Mouse (Mus musculus) forebrain, embryonic 16.5 days (tissue): ENCODE results near the gene Sirt4. TPM values are rescaled to one million over a fixed set of nuclear protein-coding genes. Genes with fewer than 3 reads are reported as not detected.
A peak's percentile ranks its signal among the peaks of the same experiment; 100 is the strongest.

Source experiments
- ATAC-seq: fragments of 200-750 bp; cut with Nextera tagmentation; 2 replicates; pipeline ENCODE4 v1.8.0; 2017; ENCODE audit warnings: mild to moderate bottlenecking, moderate library complexity
- H3K27ac ChIP-seq: fragments of 300-500 bp; sonication (generic); 2 replicates; pipeline ENCODE4 v1.5.1; 2014; ENCODE audit warnings: low read length, control low read depth
- H3K27me3 ChIP-seq: fragments of 300-500 bp; sonication (generic); replicated peaks from 2 replicates; pipeline ENCODE4 v1.6.1; 2014; ENCODE audit warnings: low read length; ENCODE audit not compliant: control insufficient read depth, insufficient read depth
- H3K36me3 ChIP-seq: fragments of 300-500 bp; sonication (generic); 2 replicates; pipeline ENCODE4 v1.6.1; 2014; ENCODE audit not compliant: control insufficient read depth, insufficient read depth
- H3K4me1 ChIP-seq: fragments of 300-500 bp; sonication (generic); replicated peaks from 2 replicates; pipeline ENCODE4 v1.6.1; 2014; ENCODE audit warnings: low read length; ENCODE audit not compliant: control insufficient read depth, insufficient read depth
- H3K4me2 ChIP-seq: fragments of 300-500 bp; sonication (generic); 2 replicates; pipeline ENCODE4 v1.6.1; 2014; ENCODE audit warnings: mild to moderate bottlenecking, low read length, control low read depth
- H3K4me3 ChIP-seq: fragments of 300-500 bp; sonication (generic); replicated peaks from 2 replicates; pipeline ENCODE4 v1.5.1; 2014; ENCODE audit warnings: mild to moderate bottlenecking, low read length, control low read depth
- H3K9ac ChIP-seq: fragments of 300-500 bp; sonication (generic); replicated peaks from 2 replicates; pipeline ENCODE4 v1.6.1; 2014; ENCODE audit warnings: low read depth, low read length, control low read depth
- H3K9me3 ChIP-seq: fragments of 300-500 bp; sonication (generic); 2 replicates; pipeline ENCODE4 v1.6.1; 2016; ENCODE audit warnings: low read length; ENCODE audit not compliant: control insufficient read depth
- WGBS: fragments of 180-500 bp; shearing (Covaris S2); extraction: QIAGEN DNeasy Blood & Tissue Kit; methylation state at CpG from one replicate; pipeline ENCODE4 v1.1.7; 2014; 5-methylcytosine and 5-hydroxymethylcytosine counted together
- polyA plus RNA-seq: library from polyadenylated mRNA; unstranded; fragments of >200 nt; fragmentation: Nextera tagmentation; extraction: Ambion mirVana; gene quantifications from 2 replicates; pipeline ENCODE4 v1.2.1, GENCODE M21; 2015

Gene Sirt4
- polyA plus RNA-seq, 1 experiment from 2014 or later, result 37.6 TPM

DNA sequence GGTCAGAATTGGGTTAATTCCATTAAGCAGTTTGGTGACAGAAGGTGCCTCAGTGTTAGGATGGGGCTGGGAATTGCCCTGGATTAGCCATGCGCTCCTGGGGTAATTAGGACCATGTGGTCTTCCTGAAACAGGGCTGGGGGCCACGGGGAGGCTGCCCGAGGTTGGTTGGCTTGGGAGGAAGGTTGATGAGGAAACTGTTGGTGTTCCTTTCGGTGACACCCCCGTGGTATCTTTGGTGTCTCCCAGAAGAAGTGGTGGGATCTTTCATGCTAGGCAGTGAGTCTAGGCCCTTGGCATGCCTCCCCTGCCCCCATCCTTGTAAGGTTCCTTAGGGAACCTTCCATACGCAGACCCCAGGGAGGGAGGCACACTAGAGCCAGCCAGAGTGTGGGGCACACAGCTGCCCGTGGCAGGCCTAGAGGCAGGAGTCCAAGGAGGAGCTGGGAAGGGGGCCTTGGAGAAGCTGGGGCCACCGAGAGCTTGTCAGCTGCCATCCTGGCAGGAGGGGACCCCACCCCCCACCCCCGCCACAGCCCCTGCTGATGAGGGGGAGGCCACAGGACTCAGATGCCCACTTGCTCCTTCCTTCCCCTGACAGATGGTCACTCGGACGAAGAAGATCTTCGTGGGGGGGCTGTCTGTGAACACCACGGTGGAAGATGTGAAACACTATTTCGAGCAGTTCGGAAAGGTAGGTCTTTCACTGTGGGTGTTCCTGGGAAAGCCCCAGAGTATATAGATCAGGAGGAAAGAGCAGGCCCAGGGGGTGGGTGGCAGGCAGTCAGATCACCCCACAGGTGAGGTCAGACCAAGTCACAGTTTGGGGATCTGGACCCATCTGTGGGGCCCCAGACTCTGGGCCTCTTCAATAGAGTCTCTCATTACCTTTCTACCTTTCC lies 49.4 kb downstream of the Sirt4 start:
- Histone ChIP-seq H3K36me3 (peaks cover 2% of the 10 kb centered on the region; the same call in 1 of the 2 replicates), H3K27me3 (no peaks in the 10 kb centered on the region), H3K27ac (peak overlapping the region; percentile 100), H3K4me2 (peak overlapping the region; percentile 68), H3K9me3 (no peaks in the 10 kb centered on the region), H3K4me3 (peak overlapping the region; percentile 37), H3K9ac (peak overlapping the region; percentile 80), H3K4me1 (peaks cover 83% of the 10 kb centered on the region)
- WGBS, result 3% methylated on average over 13 of the region's 15 CpGs
- no peak for ATAC-seq

DNA sequence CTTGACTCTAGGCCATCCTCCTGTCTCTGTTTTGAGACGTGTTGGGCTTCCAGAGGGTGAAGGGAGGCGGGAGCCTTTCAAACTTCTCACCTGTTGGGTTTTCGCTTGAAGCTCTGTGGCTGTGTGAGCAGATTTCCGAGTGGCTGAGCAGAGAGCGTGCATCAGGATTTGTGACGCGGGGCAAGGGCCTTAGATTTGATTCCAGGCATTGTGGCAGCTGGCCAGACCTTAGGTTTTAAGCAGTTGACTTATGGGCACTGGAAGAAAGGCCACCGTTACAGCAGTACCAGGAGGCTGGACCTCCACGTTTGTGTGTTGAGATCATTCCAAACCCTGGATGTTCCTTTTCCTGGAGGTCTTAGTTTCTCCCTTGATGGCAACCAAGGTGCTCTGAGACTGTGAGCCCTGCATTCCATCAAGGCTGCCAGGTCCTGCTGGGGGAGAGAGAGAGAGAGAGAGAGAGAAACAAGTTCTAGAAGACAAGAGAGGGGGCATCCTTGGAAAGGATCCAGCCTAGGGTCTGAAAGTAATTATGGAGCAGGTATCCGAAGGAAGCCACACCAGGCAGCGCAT lies 50.2 kb downstream of the Sirt4 start:
- Histone ChIP-seq H3K9ac (peak overlapping the region; percentile 80), H3K9me3 (no peaks in the 10 kb centered on the region), H3K27ac (peak overlapping the region; percentile 100), H3K4me1 (peaks cover 83% of the 10 kb centered on the region), H3K4me3 (peak overlapping the region; percentile 18), H3K36me3 (peaks cover 2% of the 10 kb centered on the region; the same call in 1 of the 2 replicates), H3K27me3 (no peaks in the 10 kb centered on the region), H3K4me2 (peak overlapping the region; percentile 68)
- ATAC-seq, result no peak
- 10% methylated on average over 11 of the region's 11 CpGs for WGBS

DNA sequence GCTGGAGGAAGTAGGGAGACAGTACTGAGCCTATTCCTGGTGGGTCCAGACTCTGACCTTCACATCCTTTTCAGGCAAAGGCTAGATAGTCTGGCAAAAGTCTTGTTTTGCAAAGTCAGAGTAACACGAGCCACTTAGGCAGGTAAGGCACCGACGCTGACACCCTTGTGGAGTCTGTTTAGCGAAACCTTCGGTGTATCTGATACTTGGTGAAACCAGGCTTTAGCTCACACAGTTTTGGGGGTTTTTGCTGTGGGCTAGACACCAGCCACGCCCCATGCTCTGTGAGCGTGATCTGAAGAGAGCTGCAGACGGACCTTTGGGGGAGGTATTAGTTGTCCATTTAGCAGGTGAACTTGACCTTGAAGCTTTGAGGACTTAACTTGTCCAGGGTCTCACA lies 51.3 kb downstream of the Sirt4 start:
- Histone ChIP-seq H3K9ac (peak overlapping the region; percentile 100), H3K27me3 (no peaks in the 10 kb centered on the region), H3K27ac (peak overlapping the region; percentile 93), H3K36me3 (peaks cover 2% of the 10 kb centered on the region; the same call in 1 of the 2 replicates), H3K4me2 (peak overlapping the region; percentile 92), H3K4me3 (no peak overlapping the region; the same call in 1 of the 2 replicates), H3K4me1 (peaks cover 80% of the 10 kb centered on the region), H3K9me3 (no peaks in the 10 kb centered on the region)
- no peak for ATAC-seq
- WGBS, result 47% methylated on average over 8 of the region's 8 CpGs

DNA sequence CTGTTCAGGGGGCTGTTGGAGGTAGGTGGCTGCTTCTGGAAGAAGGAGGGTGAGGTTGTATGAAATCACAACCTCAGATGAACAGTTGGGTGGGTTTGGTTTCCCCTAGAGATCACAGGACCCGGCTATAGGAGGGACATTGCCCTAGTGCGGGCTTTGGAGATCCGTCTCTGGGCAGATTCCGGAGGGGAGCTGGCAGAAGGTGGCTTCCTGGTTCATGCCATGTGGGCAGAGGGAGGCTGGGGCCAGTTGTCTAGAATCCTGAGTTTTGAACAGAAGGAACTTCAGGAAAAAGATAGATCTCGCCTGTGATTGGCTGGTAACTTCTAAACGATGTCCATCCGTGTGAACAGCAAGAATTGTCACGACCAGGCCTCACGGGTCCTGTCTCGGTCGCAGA lies 52.1 kb downstream of the Sirt4 start:
- Histone ChIP-seq H3K27ac (peak overlapping the region; percentile 93), H3K4me1 (peaks cover 79% of the 10 kb centered on the region), H3K9ac (peak overlapping the region; percentile 100), H3K27me3 (no peaks in the 10 kb centered on the region), H3K4me3 (peak overlapping the region; percentile 97), H3K36me3 (peaks cover 2% of the 10 kb centered on the region; the same call in 1 of the 2 replicates), H3K9me3 (no peaks in the 10 kb centered on the region), H3K4me2 (peak overlapping the region; percentile 92)
- ATAC-seq, result no peak
- WGBS, result 18% methylated on average over 11 of the region's 11 CpGs

DNA sequence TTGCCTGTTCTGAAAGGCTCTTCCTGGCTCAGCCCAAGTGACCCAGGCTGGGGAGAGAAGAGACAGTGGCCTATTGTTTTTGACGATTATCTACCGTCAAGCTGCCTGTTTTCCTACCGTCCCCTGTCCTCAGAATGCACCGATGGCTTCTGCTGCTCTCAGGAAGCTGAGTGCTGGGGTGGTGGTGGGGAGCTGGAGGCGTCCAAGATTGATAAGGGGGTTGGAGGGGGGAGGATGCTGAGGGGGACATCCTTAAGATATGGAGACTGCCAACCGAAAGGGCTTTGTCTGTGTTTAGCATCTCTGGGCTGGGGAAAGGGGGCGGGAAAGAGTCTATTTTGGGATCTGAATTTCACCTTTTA lies 52.6 kb downstream of the Sirt4 start:
- WGBS, result 5% methylated on average over 7 of the region's 7 CpGs
- Histone ChIP-seq H3K27me3 (no peaks in the 10 kb centered on the region), H3K9me3 (no peaks in the 10 kb centered on the region), H3K27ac (peak overlapping the region; percentile 93), H3K9ac (peak overlapping the region; percentile 100), H3K36me3 (peaks cover 2% of the 10 kb centered on the region; the same call in 1 of the 2 replicates), H3K4me3 (peak overlapping the region; percentile 97), H3K4me1 (peaks cover 77% of the 10 kb centered on the region), H3K4me2 (peak overlapping the region; percentile 92)
- ATAC-seq, result no peak

DNA sequence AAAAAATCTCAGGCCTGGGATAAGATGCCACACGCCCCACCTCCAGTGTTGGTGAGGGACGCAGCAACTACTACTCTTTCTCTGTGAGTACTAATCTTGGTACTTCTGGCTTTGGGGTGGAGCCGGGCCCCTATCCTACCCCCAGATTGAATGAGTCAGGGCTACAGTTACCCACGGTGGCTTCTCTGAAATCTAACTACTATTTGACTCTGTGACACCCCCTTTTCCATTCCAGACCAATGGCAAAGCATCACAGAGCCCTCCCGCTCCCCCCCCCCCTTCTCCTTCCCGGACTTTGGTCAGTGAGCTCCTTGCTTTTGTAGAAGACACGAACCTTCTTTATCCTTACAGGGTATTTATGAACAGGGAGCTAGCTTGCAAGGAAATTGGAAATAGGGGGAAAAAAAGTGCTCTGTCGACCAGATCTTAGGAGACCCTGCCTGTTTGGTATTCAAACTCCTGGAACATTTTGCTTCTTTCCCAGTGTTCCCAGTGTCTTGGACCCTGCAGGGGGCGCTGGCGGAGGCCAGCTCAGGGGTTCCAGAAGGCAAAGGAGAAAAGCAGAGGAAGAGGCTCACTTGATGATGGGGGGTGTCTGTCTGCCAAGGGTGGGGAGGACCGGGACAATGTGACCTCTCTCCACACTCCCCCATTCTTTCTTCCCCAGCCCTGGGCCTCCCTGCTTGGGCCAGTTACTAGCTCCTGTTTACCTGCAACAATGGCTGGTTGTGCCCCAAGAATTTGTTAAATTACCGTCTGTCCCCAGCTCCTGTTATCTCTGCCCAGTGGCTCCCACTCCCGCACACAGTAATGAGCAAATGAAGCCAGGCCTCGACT lies 53.2 kb downstream of the Sirt4 start:
- WGBS, result under 1% methylated on average over 14 of the region's 14 CpGs
- Histone ChIP-seq H3K36me3 (peaks cover 2% of the 10 kb centered on the region; the same call in 1 of the 2 replicates), H3K4me3 (peak overlapping the region; percentile 97), H3K27me3 (no peaks in the 10 kb centered on the region), H3K9ac (peak overlapping the region; percentile 100), H3K9me3 (no peaks in the 10 kb centered on the region), H3K4me1 (peaks cover 72% of the 10 kb centered on the region), H3K4me2 (peak overlapping the region; percentile 92), H3K27ac (peak overlapping the region; percentile 93)
- no peak for ATAC-seq

DNA sequence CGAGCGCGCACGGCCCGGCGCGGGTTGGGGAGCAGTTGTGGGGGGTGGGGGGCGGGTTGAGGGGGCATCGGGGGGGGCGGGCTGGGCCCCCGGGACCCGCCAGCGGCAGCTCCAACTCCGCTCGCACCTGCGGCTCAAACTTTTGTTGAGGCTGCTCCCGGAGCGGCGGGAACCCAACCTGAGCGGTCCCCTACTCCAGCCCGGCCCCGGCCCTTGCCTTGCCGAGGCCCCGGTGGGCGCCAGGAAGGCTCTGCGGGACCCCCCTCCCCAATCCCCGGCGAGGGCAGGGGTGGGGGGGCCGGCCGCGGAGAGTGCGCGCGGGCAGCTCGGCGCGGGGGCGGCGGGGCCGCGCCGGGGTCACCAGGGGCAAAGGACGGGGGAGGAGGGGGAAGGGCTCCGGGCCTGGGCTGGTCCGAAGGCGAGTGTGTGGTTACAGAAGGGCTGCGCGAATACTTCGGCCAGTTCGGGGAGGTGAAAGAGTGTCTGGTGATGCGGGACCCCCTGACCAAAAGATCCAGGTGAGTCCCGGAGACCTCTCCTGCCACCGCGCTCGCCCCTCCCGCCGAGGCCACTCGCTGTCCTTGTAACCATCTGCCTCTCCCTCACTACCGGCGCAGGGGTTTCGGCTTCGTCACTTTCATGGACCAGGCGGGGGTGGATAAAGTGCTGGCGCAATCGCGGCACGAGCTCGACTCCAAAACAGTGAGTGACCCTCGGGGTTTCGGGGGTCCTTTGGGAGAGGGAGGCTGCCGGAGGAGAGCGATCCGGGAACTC lies 54.2 kb downstream of the Sirt4 start:
- H3K4me3 ChIP-seq, result peak overlapping the region; percentile 97
- no peaks in the 10 kb centered on the region for H3K27me3 ChIP-seq
- peaks cover 2% of the 10 kb centered on the region; the same call in 1 of the 2 replicates for H3K36me3 ChIP-seq
- peak overlapping the region; percentile 92 for H3K4me2 ChIP-seq
- WGBS, result under 1% methylated on average over 53 of the region's 73 CpGs
- peak overlapping the region; percentile 93 for H3K27ac ChIP-seq
- peak overlapping the region; percentile 100 for H3K9ac ChIP-seq
- H3K4me1 ChIP-seq, result peaks cover 63% of the 10 kb centered on the region
- H3K9me3 ChIP-seq, result no peaks in the 10 kb centered on the region
- no peak for ATAC-seq

DNA sequence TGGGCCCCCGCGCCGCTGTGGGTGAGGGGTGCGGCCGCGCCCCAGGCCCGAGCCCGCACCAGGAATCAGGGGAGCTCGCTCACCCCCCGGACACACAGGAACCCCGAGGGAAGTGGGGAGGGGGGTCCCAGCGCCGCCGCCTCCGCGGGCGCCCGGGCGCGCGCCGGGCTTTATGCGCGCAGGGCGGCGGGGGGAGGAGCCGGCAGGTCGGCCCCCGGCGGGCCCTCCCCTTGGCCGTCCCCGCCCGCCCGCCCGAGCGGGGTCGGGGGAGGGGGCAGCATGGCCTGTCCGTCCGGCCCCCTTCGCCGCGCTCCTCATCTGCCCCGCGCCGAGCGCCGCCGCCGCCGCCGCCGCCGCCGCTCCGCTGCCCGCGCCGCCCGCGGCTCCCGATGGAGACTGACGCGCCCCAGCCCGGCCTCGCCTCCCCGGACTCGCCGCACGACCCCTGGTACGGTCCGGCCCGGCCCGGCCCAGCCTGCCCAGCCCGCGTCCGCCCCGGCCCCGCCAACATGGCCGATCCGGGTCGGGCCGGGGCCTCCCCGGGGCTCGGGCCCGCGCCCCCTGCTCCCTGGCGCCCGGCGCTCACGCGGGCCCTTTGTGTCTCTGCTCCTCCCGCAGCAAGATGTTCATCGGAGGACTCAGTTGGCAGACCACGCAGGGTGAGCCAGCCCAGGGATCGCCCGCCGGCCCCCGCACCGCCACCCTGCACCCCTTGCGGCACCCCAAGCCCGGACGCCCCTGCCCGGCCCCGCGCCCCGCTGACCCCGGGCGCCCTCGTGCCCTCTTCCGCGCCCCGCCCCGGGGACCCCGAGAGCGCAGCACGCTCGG lies 55.0 kb downstream of the Sirt4 start, which contains the start of gene Msi1:
Gene Msi1 (plus strand): TSS at position 241 of the 828 bp plus-strand sequence.
- Histone ChIP-seq H3K27ac (peak within 1 kb of the TSS; percentile 93), H3K4me2 (peak within 1 kb of the TSS; percentile 92), H3K4me3 (peak within 1 kb of the TSS; percentile 97), H3K9me3 (no peaks in the 10 kb centered on the region), H3K9ac (peak within 1 kb of the TSS; percentile 100), H3K36me3 (peaks cover 2% of the 10 kb centered on the region; the same call in 1 of the 2 replicates), H3K4me1 (peaks cover 55% of the 10 kb centered on the region), H3K27me3 (no peaks in the 10 kb centered on the region)
- ATAC-seq, result peak; percentile 76
- WGBS, result 1% methylated on average over 69 of the region's 117 CpGs
